Mouse (Mus musculus) monocyte, adult 59 days (primary cell): ENCODE data around the gene Intu. TPM values are rescaled to one million over a fixed set of nuclear protein-coding genes. Genes with fewer than 3 reads are reported as not detected.

Experiments used
- total RNA-seq, 2 experiments: library from RNA; stranded (reverse); gene quantifications; one replicate each; pipeline ENCODE4 v1.2.4; 2023

Gene Intu
- 1 to 10 TPM; 1.6 to 1.7 TPM for total RNA-seq

DNA sequence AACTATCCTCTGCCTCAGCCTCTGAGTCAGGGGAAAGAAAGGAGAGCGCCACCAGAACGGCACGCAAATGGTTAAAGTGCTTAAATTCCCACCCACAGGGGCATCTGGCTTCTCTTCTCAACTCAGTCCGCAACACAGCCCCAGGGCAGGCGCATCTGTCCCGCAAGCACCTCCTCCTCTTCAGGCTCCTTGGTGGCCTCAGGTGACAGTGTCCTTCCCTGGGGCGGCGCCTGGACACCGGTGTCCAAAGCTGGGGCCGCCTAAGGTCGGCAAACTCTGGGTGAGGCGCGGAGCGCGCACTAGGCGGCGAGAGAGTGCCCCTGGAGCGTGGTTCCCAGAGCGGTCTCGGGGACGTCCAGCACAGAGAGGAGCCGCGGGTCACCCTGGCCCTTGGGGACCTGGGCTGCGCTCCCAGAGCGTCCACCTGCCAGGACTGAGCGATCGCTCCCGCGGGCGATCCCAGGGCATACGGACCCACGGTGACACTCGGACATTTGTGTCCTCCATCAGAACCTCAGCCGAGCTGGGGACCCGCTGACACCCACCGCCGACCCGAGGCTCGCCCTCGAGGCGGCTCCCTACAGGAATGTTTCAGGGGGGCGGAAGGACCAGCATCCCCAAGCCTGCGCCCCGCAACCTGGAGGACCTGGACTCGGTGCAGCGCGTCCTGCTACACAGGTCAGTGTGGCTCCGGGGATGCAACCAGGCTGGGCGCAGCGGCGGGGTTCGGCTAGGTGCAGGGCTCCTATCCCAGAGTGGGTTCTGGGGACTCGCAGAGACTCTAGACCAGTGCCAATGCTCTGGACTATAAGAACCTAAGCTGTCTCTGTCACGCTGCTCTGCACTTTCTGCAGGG, at the start of gene Intu:
Gene Intu (plus strand): TSS at position 1 of the 856 bp plus-strand sequence.

DNA sequence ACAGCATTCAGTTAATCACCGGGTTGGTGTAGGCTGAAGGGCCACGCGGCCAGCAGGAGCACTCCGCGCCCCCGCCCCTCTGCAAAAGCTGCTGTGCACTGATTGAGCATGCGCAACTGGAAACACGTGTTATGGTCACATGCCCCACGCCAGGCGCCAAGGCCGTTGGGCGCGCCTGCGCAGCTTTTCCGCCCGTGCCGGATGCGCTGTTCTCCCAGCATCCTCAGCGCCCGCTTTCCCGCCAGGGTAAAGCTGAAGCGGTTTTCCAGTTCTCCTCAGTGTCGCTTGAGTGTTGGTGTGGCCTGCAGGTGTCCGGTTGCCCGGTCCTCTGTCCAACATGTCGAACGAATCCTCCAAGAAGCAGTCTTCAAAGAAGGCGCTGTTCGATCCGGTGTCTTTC, 177.6 kb downstream of the Intu start, which contains the start of gene Slc25a31:
Gene Slc25a31 (plus strand): TSS at position 201 of the 400 bp plus-strand sequence.

DNA sequence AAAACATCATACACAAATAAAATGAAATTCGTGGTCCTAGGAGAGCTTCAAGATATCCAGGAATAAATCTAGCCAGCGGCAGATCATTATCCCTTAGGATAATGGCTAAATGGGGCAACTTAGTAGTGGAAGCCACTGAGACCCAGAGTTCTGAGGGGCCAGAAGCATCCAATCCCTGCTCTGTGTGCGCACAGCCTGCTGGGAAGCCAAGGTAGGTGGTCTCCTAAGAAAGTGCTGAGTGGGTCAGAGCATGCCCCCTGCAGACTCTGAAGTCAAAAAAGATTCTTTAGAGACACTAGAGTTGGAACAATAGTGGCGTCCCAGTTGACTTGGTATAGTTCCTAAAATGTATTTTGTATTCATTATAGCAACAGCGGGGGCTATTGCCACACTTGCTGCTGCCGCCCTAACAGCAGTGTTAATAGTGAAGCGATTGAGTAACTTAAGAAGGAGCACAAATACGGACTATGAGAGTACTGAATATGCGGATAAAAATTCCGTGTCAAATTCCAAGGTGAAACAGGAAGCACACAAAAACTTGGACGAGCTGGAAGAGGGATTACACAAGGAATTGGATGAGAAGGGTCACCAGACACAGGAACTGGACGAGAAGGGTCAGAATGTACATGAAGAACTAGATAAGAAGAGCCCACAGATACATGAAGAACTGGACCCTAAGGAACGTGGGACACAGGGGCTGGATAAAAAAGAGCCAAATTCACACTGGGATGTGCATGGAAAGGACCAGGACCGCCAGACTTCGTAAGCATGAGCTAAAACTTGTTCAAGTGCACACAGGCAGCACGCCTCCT, 213.1 kb downstream of the Intu start, which contains the start of gene Hspa4l:
Gene Hspa4l (plus strand): TSS at position 472 of the 812 bp plus-strand sequence.

Other genes starting within 250 kb of the Intu start
- not detected for gene Slc25a31, start 177.6 kb downstream of the Intu start, total RNA-seq
- gene Hspa4l, start 213.2 kb downstream of the Intu start, total RNA-seq, result 10 to 100 TPM; 24.0 to 27.6 TPM